Mouse (Mus musculus): ENCODE measurements at regions not wholly inside any gene's neighbourhood (a gene's known extent, or its start where the extent isn't known, plus 50 kb on each side); places are given as distances from the start of the nearest gene placed in this dataset.

DNA sequence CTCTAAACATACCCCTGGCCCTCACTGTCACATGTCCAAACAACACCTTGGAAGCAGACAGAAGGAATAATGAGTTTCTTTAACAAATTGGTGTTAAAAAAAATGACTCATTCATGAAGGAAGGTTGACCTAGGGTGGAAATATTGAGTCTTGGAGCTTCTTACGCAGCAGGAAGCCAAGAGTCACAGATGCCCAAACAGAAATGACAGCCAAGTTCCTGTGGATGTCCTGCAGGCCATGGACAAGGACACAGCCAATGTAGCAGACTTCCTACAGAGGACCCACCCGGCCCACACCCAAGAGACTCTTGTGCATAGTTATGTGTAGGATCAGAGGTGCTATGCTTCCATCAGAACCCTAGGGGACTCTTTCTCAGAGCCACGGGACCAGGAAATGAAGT is 136.1 kb upstream of the Gm3448 start:
- peaks cover 6% of the 10 kb centered on the region for H3K27me3 ChIP-seq (ENCODE audit: control insufficient read depth, insufficient read depth, insufficient read length)
- TF ChIP-seq MYOD1 (IDR thresholded peaks at IDR 0.05; ENCODE audit: control insufficient read depth, insufficient read length, low read depth) (no peak), CTCF (IDR thresholded peaks at IDR 0.05; ENCODE audit: control insufficient read depth, insufficient read depth, insufficient read length) (no peak), CEBPB (IDR thresholded peaks at IDR 0.05; ENCODE audit: low read depth) (no peak), USF1 (IDR thresholded peaks at IDR 0.05; ENCODE audit: low read depth) (no peak), MYOG (IDR thresholded peaks at IDR 0.05; ENCODE audit: control insufficient read depth, extremely low read depth, insufficient read length) (no peak), FOSL1 (IDR thresholded peaks at IDR 0.05; ENCODE audit: insufficient read depth, low read length, poor library complexity, severe bottlenecking) (no peak), MAX (IDR thresholded peaks at IDR 0.05) (no peak)
- no peaks in the 10 kb centered on the region for H3K79me3 ChIP-seq (ENCODE audit: low read depth)
- no peak overlapping the region for H3ac ChIP-seq (ENCODE audit: control insufficient read depth, insufficient read length, low read depth)
- no peaks in the 10 kb centered on the region for H3K36me3 ChIP-seq (ENCODE audit: control insufficient read depth, insufficient read depth)
- no peaks in the 10 kb centered on the region for H3K79me2 ChIP-seq (ENCODE audit: control insufficient read depth, insufficient read depth)
- no peak overlapping the region for H3K4me3 ChIP-seq (ENCODE audit: insufficient read depth, poor library complexity, severe bottlenecking)

GRCm38 (mm10) chr17:15174354-15174953 is 133.1 kb upstream of the Gm3448 start:
- H3K79me2 ChIP-seq (ENCODE audit: control insufficient read depth, insufficient read depth) = no peaks in the 10 kb centered on the region
- H3K36me3 ChIP-seq (ENCODE audit: control insufficient read depth, insufficient read depth) = no peaks in the 10 kb centered on the region
- TF ChIP-seq CEBPB (IDR thresholded peaks at IDR 0.05; ENCODE audit: low read depth) (no peak), CTCF (IDR thresholded peaks at IDR 0.05; ENCODE audit: control insufficient read depth, insufficient read depth, insufficient read length) (no peak), MAX (IDR thresholded peaks at IDR 0.05) (no peak), MYOD1 (IDR thresholded peaks at IDR 0.05; ENCODE audit: control insufficient read depth, insufficient read length, low read depth) (no peak), USF1 (IDR thresholded peaks at IDR 0.05; ENCODE audit: low read depth) (no peak), FOSL1 (IDR thresholded peaks at IDR 0.05; ENCODE audit: insufficient read depth, low read length, poor library complexity, severe bottlenecking) (no peak), MYOG (IDR thresholded peaks at IDR 0.05; ENCODE audit: control insufficient read depth, extremely low read depth, insufficient read length) (no peak)
- H3ac ChIP-seq (ENCODE audit: control insufficient read depth, insufficient read length, low read depth) = no peak overlapping the region
- H3K79me3 ChIP-seq (ENCODE audit: low read depth) = no peaks in the 10 kb centered on the region
- no peaks in the 10 kb centered on the region for H3K27me3 ChIP-seq (ENCODE audit: control insufficient read depth, insufficient read depth, insufficient read length)
- no peak overlapping the region for H3K4me3 ChIP-seq (ENCODE audit: insufficient read depth, poor library complexity, severe bottlenecking)

- Histone ChIP-seq H3K79me2 (ENCODE audit: control insufficient read depth, insufficient read depth) (no peaks in the 10 kb centered on the region), H3K4me3 (ENCODE audit: insufficient read depth, poor library complexity, severe bottlenecking) (no peak overlapping the region), H3ac (ENCODE audit: control insufficient read depth, insufficient read length, low read depth) (no peak overlapping the region), H3K79me3 (ENCODE audit: low read depth) (no peaks in the 10 kb centered on the region), H3K27me3 (ENCODE audit: control insufficient read depth, insufficient read depth, insufficient read length) (peaks cover 4% of the 10 kb centered on the region), H3K36me3 (ENCODE audit: control insufficient read depth, insufficient read depth) (no peaks in the 10 kb centered on the region)
- TF ChIP-seq CTCF (IDR thresholded peaks at IDR 0.05; ENCODE audit: control insufficient read depth, insufficient read depth, insufficient read length) = no peak
- no peak for TF ChIP-seq CEBPB (IDR thresholded peaks at IDR 0.05; ENCODE audit: low read depth)
- TF ChIP-seq MYOG (IDR thresholded peaks at IDR 0.05; ENCODE audit: control insufficient read depth, extremely low read depth, insufficient read length) = no peak
- TF ChIP-seq MAX (IDR thresholded peaks at IDR 0.05) = no peak
- no peak for TF ChIP-seq FOSL1 (IDR thresholded peaks at IDR 0.05; ENCODE audit: insufficient read depth, low read length, poor library complexity, severe bottlenecking)
- no peak for TF ChIP-seq MYOD1 (IDR thresholded peaks at IDR 0.05; ENCODE audit: control insufficient read depth, insufficient read length, low read depth)
- no peak for TF ChIP-seq USF1 (IDR thresholded peaks at IDR 0.05; ENCODE audit: low read depth)
Measured at GRCm38 (mm10) chr17:15167927-15168326, 126.6 kb upstream of the Gm3448 start.

DNA sequence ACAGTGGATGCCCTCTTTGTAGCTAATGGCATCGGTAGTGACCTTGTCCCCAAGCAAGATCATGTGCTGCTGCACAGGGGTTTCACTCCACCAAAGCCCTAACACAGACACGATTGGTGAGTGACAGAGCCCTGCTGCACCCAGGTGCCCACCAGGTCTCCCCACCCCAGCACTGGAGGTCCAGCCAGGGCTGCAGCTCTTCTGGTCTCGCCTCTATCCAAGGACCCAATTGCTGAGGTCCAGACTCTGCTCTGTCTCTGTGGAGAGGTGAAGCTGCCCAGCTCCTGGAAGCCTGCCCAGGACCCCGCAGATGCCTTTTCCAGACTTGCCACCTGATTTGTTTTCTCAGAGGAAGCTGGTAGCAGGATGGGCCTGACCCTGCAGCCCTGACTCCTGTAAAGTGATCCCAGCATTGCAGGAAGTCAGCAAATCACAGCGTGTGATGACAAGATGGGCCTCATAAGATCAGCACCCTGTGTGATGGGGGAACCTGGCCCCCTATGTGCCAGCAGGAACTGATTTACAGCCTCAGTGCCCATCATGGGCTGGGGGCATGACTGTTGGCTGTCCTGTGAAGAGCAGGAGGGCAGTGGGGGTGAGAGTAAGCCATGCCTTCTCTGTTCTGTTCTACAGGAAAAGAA is 116.5 kb upstream of the Gm3448 start:
- TF ChIP-seq MAX (IDR thresholded peaks at IDR 0.05) (no peak), CEBPB (IDR thresholded peaks at IDR 0.05; ENCODE audit: low read depth) (no peak), USF1 (IDR thresholded peaks at IDR 0.05; ENCODE audit: low read depth) (no peak), CTCF (IDR thresholded peaks at IDR 0.05; ENCODE audit: control insufficient read depth, insufficient read depth, insufficient read length) (no peak), FOSL1 (IDR thresholded peaks at IDR 0.05; ENCODE audit: insufficient read depth, low read length, poor library complexity, severe bottlenecking) (no peak), MYOG (IDR thresholded peaks at IDR 0.05; ENCODE audit: control insufficient read depth, extremely low read depth, insufficient read length) (no peak), MYOD1 (IDR thresholded peaks at IDR 0.05; ENCODE audit: control insufficient read depth, insufficient read length, low read depth) (no peak)
- Histone ChIP-seq H3K79me3 (ENCODE audit: low read depth) (no peaks in the 10 kb centered on the region), H3K4me3 (ENCODE audit: insufficient read depth, poor library complexity, severe bottlenecking) (no peak overlapping the region), H3K79me2 (ENCODE audit: control insufficient read depth, insufficient read depth) (no peaks in the 10 kb centered on the region), H3K27me3 (ENCODE audit: control insufficient read depth, insufficient read depth, insufficient read length) (peaks cover 4% of the 10 kb centered on the region), H3ac (ENCODE audit: control insufficient read depth, insufficient read length, low read depth) (no peak overlapping the region), H3K36me3 (ENCODE audit: control insufficient read depth, insufficient read depth) (no peaks in the 10 kb centered on the region)

DNA sequence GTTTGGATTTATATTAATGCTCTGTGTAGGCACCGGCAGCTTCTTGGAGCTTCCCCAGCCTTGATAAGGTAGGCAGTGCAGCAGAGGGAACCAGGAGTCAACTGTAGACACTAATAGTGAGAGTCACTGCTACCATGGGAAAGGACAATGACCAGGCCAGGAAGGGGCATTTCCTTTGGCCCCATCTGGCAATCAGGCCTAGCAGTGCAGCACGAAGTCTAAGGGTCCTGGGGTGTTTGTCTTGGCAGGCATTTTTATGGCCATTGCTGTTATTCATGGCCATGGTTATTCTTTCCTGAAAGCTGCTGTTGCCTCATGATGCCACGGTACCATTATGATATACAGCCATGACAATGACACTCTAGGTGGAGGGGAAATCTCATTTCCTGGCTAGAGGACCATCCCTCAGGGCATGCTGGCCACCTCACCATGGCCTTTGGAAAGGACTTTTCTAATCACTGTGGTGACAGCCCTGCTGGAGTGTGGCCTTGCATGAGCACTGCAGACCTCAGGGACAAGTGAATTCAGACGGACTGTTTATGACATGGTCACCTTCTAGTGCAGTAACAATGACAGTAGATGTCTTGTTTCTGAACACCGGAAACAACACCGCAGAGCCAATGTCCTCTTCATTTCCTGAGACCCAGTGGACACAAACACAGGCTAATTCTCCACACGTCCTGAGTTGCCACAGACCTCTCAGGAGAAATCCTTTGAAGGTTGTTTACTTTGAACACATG is 111.8 kb upstream of the Gm3448 start:
- Histone ChIP-seq H3K79me2 (ENCODE audit: control insufficient read depth, insufficient read depth) (no peaks in the 10 kb centered on the region), H3K79me3 (ENCODE audit: low read depth) (no peaks in the 10 kb centered on the region), H3ac (ENCODE audit: control insufficient read depth, insufficient read length, low read depth) (no peak overlapping the region), H3K36me3 (ENCODE audit: control insufficient read depth, insufficient read depth) (no peaks in the 10 kb centered on the region), H3K27me3 (ENCODE audit: control insufficient read depth, insufficient read depth, insufficient read length) (no peaks in the 10 kb centered on the region), H3K4me3 (ENCODE audit: insufficient read depth, poor library complexity, severe bottlenecking) (no peak overlapping the region)
- TF ChIP-seq USF1 (IDR thresholded peaks at IDR 0.05; ENCODE audit: low read depth) = no peak
- no peak for TF ChIP-seq MAX (IDR thresholded peaks at IDR 0.05)
- TF ChIP-seq FOSL1 (IDR thresholded peaks at IDR 0.05; ENCODE audit: insufficient read depth, low read length, poor library complexity, severe bottlenecking) = no peak
- TF ChIP-seq CTCF (IDR thresholded peaks at IDR 0.05; ENCODE audit: control insufficient read depth, insufficient read depth, insufficient read length) = no peak
- TF ChIP-seq MYOG (IDR thresholded peaks at IDR 0.05; ENCODE audit: control insufficient read depth, extremely low read depth, insufficient read length) = no peak
- TF ChIP-seq MYOD1 (IDR thresholded peaks at IDR 0.05; ENCODE audit: control insufficient read depth, insufficient read length, low read depth) = no peak
- no peak for TF ChIP-seq CEBPB (IDR thresholded peaks at IDR 0.05; ENCODE audit: low read depth)
